8 mouse cellular contexts compared by ENCODE assay signal in the genomic region with DNA sequence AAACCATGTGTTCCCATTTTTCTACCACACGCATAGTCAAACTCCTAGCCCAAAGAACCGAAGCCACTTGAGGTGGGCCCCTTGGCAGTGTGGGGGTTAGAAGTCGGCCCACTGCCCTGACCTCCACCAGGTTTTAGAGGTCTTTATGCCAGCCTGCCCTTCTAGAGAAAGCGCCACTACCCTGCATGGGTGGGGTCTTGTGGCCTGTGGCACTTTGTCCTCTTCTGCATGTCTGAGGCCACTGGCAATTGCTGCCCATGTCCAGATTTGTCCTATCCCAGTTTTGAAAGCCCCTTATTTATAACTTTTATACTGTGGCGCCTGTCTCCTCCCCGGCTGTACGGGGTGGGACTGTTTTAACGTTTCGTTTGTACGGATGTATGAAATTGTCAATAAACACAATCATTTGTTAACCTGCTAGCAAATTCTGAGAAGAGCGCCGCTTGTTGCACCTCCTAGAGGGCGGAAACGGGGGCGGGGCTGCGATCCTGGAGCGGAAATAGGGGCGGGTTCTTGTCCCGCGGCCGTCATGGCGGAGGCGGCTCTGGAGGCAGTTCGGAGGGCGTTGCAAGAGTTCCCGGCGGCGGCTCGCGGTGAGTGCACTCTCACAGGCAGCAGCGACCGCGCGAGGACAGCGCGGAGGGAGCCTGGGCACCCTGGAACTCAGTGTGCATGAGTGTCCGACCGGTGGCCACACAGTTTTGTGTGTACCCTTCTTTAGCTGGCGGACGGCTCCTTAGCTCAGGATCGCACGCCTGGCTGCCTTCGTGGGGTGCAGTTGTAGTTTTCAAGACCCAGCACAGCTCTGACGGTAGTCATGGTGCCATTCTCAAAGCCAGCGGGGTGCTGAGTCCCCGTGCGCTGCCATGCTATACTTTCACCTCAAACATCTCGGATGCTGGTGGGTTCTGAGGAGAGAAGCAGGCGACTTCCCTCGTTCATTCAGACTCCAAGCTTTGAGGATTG. TPM values are rescaled to one million over a fixed set of nuclear protein-coding genes. Genes with fewer than 3 reads are reported as not detected.
DNase-seq lines count a peak whose midpoint lies in the region; ATAC-seq and TF ChIP-seq lines count a peak whose summit lies in the region.

A gene (plus strand): TSS at position 500 of the 966 bp plus-strand sequence.
A gene (plus strand): TSS at position 510 of the 966 bp plus-strand sequence.

- H3K9ac ChIP-seq in CH12.LX (ENCODE audit: insufficient read depth, low read depth): peak within 1 kb of the TSS; percentile 64
- H3K9ac ChIP-seq in forebrain, embryonic 11.5 days (ENCODE audit: low read length): peak within 1 kb of the TSS; percentile 90
- H3K9ac ChIP-seq in heart, postnatal 0 days (replicated peaks; ENCODE audit: low read depth, low read length): peak within 1 kb of the TSS; percentile 68
- H3K9ac ChIP-seq in liver, postnatal 0 days (replicated peaks): peak within 1 kb of the TSS; percentile 83
- H3K9ac ChIP-seq in neural tube, embryonic 14.5 days (replicated peaks; ENCODE audit: low read depth, low read length): peak within 1 kb of the TSS; percentile 82

- peak within 1 kb of the TSS; percentile 22; the same call in 1 of the 2 replicates for H3K27ac ChIP-seq in CH12.LX (ENCODE audit: insufficient read depth, low read depth)
- peak within 1 kb of the TSS; percentile 39 for H3K27ac ChIP-seq in forebrain, embryonic 11.5 days (ENCODE audit: low read depth, low read length)
- peak within 1 kb of the TSS; percentile 86 for H3K27ac ChIP-seq in heart, postnatal 0 days (ENCODE audit: low read depth)
- peak within 1 kb of the TSS; percentile 83 for H3K27ac ChIP-seq in liver, postnatal 0 days (ENCODE audit: low read depth)
- H3K27ac ChIP-seq in neural tube, embryonic 14.5 days (ENCODE audit: low read depth, low read length): peak within 1 kb of the TSS; percentile 85

- TF ChIP-seq POLR2A in CH12.LX (IDR thresholded peaks at IDR 0.05; ENCODE audit: low read depth, low read length): peak; percentile 89

- H3K4me2 ChIP-seq in CH12.LX (ENCODE audit: insufficient read depth, low read depth, poor library complexity, severe bottlenecking): peak within 1 kb of the TSS; percentile 65
- H3K4me2 ChIP-seq in forebrain, embryonic 11.5 days (ENCODE audit: low read depth, low read length, severe bottlenecking): peak within 1 kb of the TSS; percentile 71
- H3K4me2 ChIP-seq in heart, postnatal 0 days (ENCODE audit: low read depth, low read length): peak within 1 kb of the TSS; percentile 81
- peak within 1 kb of the TSS; percentile 98 for H3K4me2 ChIP-seq in liver, postnatal 0 days (ENCODE audit: low read depth, low read length)
- H3K4me2 ChIP-seq in neural tube, embryonic 14.5 days (ENCODE audit: low read depth, low read length): peak within 1 kb of the TSS; percentile 64

- H3K36me3 ChIP-seq in CH12.LX (replicated peaks in 1 of 2; ENCODE audit: control insufficient read depth in 1 of 2, insufficient read depth in 1 of 2, low read length in 1 of 2): peaks cover 37 to 68% of the 10 kb centered on the region in 2 experiments
- no peaks in the 10 kb centered on the region; the same call in 1 of the 2 replicates for H3K36me3 ChIP-seq in forebrain, embryonic 11.5 days (ENCODE audit: control insufficient read depth, insufficient read depth, low read length)
- H3K36me3 ChIP-seq in heart, postnatal 0 days (replicated peaks; ENCODE audit: control insufficient read depth, insufficient read depth, low read length): peaks cover 36% of the 10 kb centered on the region
- H3K36me3 ChIP-seq in liver, postnatal 0 days (replicated peaks; ENCODE audit: insufficient read depth, low read length): peaks cover 10% of the 10 kb centered on the region
- peaks cover 42% of the 10 kb centered on the region for H3K36me3 ChIP-seq in neural tube, embryonic 14.5 days (ENCODE audit: control insufficient read depth, insufficient read depth, low read length)

- TF ChIP-seq EP300 in CH12.LX (IDR thresholded peaks at IDR 0.05; ENCODE audit: low read length): no peak
- TF ChIP-seq EP300 in heart, postnatal 0 days (IDR thresholded peaks at IDR 0.05; ENCODE audit: low read depth): no peak
- no peak; the same call in 1 of the 2 replicates for TF ChIP-seq EP300 in liver, postnatal 0 days (IDR thresholded peaks at IDR 0.05; ENCODE audit: low read depth)

- peak; percentile 90 for DNase-seq in CH12.LX (ENCODE audit: extremely low read depth)
- DNase-seq in c-Kit-positive CD71-positive TER-119-negative erythroid progenitor cells, embryonic 14.5 days (ENCODE audit: low read depth): peak; percentile 92
- DNase-seq in forebrain, embryonic 11.5 days (ENCODE audit: low spot score): peak; percentile 94
- peak; percentile 94 for DNase-seq in heart, postnatal 0 days (ENCODE audit: low spot score)
- DNase-seq in large intestine, adult 2 months (ENCODE audit: low read depth, low spot score): peak; percentile 73
- DNase-seq in liver, postnatal 0 days: peak; percentile 96
- peak; percentile 98 for DNase-seq in testis, postnatal 10 days (ENCODE audit: low spot score)

- H3K27me3 ChIP-seq in CH12.LX (replicated peaks): no peaks in the 10 kb centered on the region
- H3K27me3 ChIP-seq in forebrain, embryonic 11.5 days (ENCODE audit: control insufficient read depth, insufficient read depth, low read length): no peaks in the 10 kb centered on the region
- no peaks in the 10 kb centered on the region for H3K27me3 ChIP-seq in heart, postnatal 0 days (ENCODE audit: control insufficient read depth, insufficient read depth, low read length)
- no peaks in the 10 kb centered on the region for H3K27me3 ChIP-seq in liver, postnatal 0 days (ENCODE audit: insufficient read depth, low read length)
- no peaks in the 10 kb centered on the region for H3K27me3 ChIP-seq in neural tube, embryonic 14.5 days (ENCODE audit: control insufficient read depth, insufficient read depth, low read length)

- ATAC-seq in forebrain, embryonic 11.5 days (replicated peaks; ENCODE audit: low FRiP score): peak; percentile 89
- ATAC-seq in heart, postnatal 0 days (ENCODE audit: insufficient read depth, low read depth): peak; percentile 83
- peak; percentile 94 for ATAC-seq in liver, postnatal 0 days
- peak; percentile 91 for ATAC-seq in neural tube, embryonic 14.5 days (ENCODE audit: low read depth)

- H3K79me2 ChIP-seq in CH12.LX (replicated peaks; ENCODE audit: control insufficient read depth, extremely low read depth, insufficient read depth, poor library complexity, severe bottlenecking): no peaks in the 10 kb centered on the region

- TF ChIP-seq RAD21 in CH12.LX (IDR thresholded peaks at IDR 0.05; ENCODE audit: low read depth, low read length): no peak

- WGBS in forebrain, embryonic 11.5 days: 5% methylated on average over 50 of the region's 50 CpGs
- 5% methylated on average over 50 of the region's 50 CpGs for WGBS in heart, postnatal 0 days
- WGBS in large intestine, adult 2 months: 6% methylated on average over 50 of the region's 50 CpGs
- WGBS in liver, postnatal 0 days (ENCODE audit: insufficient replicate concordance): 6% methylated on average over 50 of the region's 50 CpGs
- whole genome bisulfite sequencing in neural tube, embryonic 14.5 days: 5% methylated on average over 50 of the region's 50 CpGs

- H3K9me3 ChIP-seq in CH12.LX (replicated peaks; ENCODE audit: low read length): no peaks in the 10 kb centered on the region
- H3K9me3 ChIP-seq in forebrain, embryonic 11.5 days (ENCODE audit: control insufficient read depth, low read length): no peaks in the 10 kb centered on the region
- H3K9me3 ChIP-seq in heart, postnatal 0 days (replicated peaks; ENCODE audit: control insufficient read depth, low read length): no peaks in the 10 kb centered on the region
- H3K9me3 ChIP-seq in liver, postnatal 0 days (ENCODE audit: low read length): no peaks in the 10 kb centered on the region
- H3K9me3 ChIP-seq in neural tube, embryonic 14.5 days (ENCODE audit: control insufficient read depth, low read length): no peaks in the 10 kb centered on the region

- dilution Hi-C loops in CH12.LX (cut with MboI; ENCODE audit: extremely low pct_ligation_motif_present, extremely low pct_unique_long_range_greater_than_20kb, low sequenced_read_pairs): no loop called here

- in situ Hi-C loops in CH12.LX (cut with MboI; ENCODE audit: low pct_ligation_motif_present, low pct_unique_long_range_greater_than_20kb, low sequenced_read_pairs): no loop called here

- peak within 1 kb of the TSS; percentile 72 to 83 (median 82) for H3K4me3 ChIP-seq in CH12.LX (replicated peaks in 1 of 3; ENCODE audit: low read depth in 2 of 3, low read length in 2 of 3, poor library complexity in 1 of 3)
- peak within 1 kb of the TSS; percentile 84 for H3K4me3 ChIP-seq in forebrain, embryonic 11.5 days (ENCODE audit: low read depth, low read length)
- H3K4me3 ChIP-seq in heart, postnatal 0 days (ENCODE audit: low read depth, low read length): peak within 1 kb of the TSS; percentile 66
- H3K4me3 ChIP-seq in liver, postnatal 0 days (ENCODE audit: low read depth, low read length): peak within 1 kb of the TSS; percentile 72
- peak within 1 kb of the TSS; percentile 71 for H3K4me3 ChIP-seq in neural tube, embryonic 14.5 days (ENCODE audit: low read depth, low read length)

- peaks cover 5 to 32% of the 10 kb centered on the region in 2 experiments; a peak in 3 of 4 replicates for H3K4me1 ChIP-seq in CH12.LX (ENCODE audit: control insufficient read depth in 1 of 2, insufficient read depth in 2 of 2)
- peaks cover 6% of the 10 kb centered on the region; the same call in 1 of the 2 replicates for H3K4me1 ChIP-seq in forebrain, embryonic 11.5 days (replicated peaks; ENCODE audit: control insufficient read depth, insufficient read depth, low read length)
- peaks cover 20% of the 10 kb centered on the region for H3K4me1 ChIP-seq in heart, postnatal 0 days (ENCODE audit: control insufficient read depth, insufficient read depth)
- peaks cover 12% of the 10 kb centered on the region for H3K4me1 ChIP-seq in liver, postnatal 0 days (ENCODE audit: insufficient read depth)
- peaks cover 13% of the 10 kb centered on the region for H3K4me1 ChIP-seq in neural tube, embryonic 14.5 days (ENCODE audit: control insufficient read depth, insufficient read depth, low read length)

- 0 out of 4 replicates have a peak, but pooled peaks of 1 of the 2 experiments have one; percentile 12 for TF ChIP-seq CTCF in CH12.LX (conservative IDR thresholded peaks at IDR 0.05 in 1 of 2, IDR thresholded peaks at IDR 0.05 in 1 of 2; ENCODE audit: low read depth in 2 of 2, low read length in 2 of 2)
- TF ChIP-seq CTCF in heart, postnatal 0 days (IDR thresholded peaks at IDR 0.05; ENCODE audit: low read depth): no peak; the same call in 1 of the 2 replicates
- TF ChIP-seq CTCF in liver, postnatal 0 days (IDR thresholded peaks at IDR 0.05; ENCODE audit: low read depth): peak; percentile 30

RNA-seq across cellular contexts. Expression of the first gene that starts in this region (rescaled TPM):
- 12.7 and 14.6 TPM in 2 replicates for total RNA-seq in CH12.LX (2012; rRNA removed)
- total RNA-seq in CH12.LX (2014; rRNA removed): 8.4 and 11.3 TPM in 2 replicates
- polyA plus RNA-seq in CH12.LX (2012; ENCODE audit: insufficient read length, low read depth): 10.6 and 15.0 TPM in 2 replicates
- 18.6 and 21.6 TPM in 2 replicates for polyA plus RNA-seq in forebrain, embryonic 11.5 days (2014; fragmentation: Nextera tagmentation; extraction: Ambion mirVana)
- total RNA-seq in heart, postnatal 0 days (2014; rRNA removed; ENCODE audit: low replicate concordance): 8.5 and 14.1 TPM in 2 replicates
- 18.0 and 20.3 TPM in 2 replicates for polyA plus RNA-seq in heart, postnatal 0 days (2015; fragmentation: Nextera tagmentation; extraction: Ambion mirVana)
- 9.2 and 10.4 TPM in 2 replicates for polyA plus RNA-seq in large intestine, adult 2 months (2012; rRNA removed)
- polyA plus RNA-seq in liver, postnatal 0 days (2015; fragmentation: Nextera tagmentation; extraction: Ambion mirVana): 4.0 and 4.8 TPM in 2 replicates
- 22.8 and 25.3 TPM in 2 replicates for polyA plus RNA-seq in neural tube, embryonic 14.5 days (2014; fragmentation: Nextera tagmentation; extraction: Ambion mirVana)

RNA-seq across cellular contexts. Expression of the second gene that starts in this region (rescaled TPM):
- total RNA-seq in CH12.LX (2012; rRNA removed): 1.0 and 1.9 TPM in 2 replicates
- total RNA-seq in CH12.LX (2014; rRNA removed): 0.77 and 0.84 TPM in 2 replicates
- polyA plus RNA-seq in CH12.LX (2012; ENCODE audit: insufficient read length, low read depth): 1.8 and 2.0 TPM in 2 replicates
- 4.8 and 6.6 TPM in 2 replicates for polyA plus RNA-seq in forebrain, embryonic 11.5 days (2014; fragmentation: Nextera tagmentation; extraction: Ambion mirVana)
- 0.12 and 18.7 TPM in 2 replicates for total RNA-seq in heart, postnatal 0 days (2014; rRNA removed; ENCODE audit: low replicate concordance)
- polyA plus RNA-seq in heart, postnatal 0 days (2015; fragmentation: Nextera tagmentation; extraction: Ambion mirVana): 0.74 and 1.4 TPM in 2 replicates
- 3.1 and 3.8 TPM in 2 replicates for polyA plus RNA-seq in large intestine, adult 2 months (2012; rRNA removed)
- 0.13 and 0.38 TPM in 2 replicates for polyA plus RNA-seq in liver, postnatal 0 days (2015; fragmentation: Nextera tagmentation; extraction: Ambion mirVana)
- 7.3 and 7.5 TPM in 2 replicates for polyA plus RNA-seq in neural tube, embryonic 14.5 days (2014; fragmentation: Nextera tagmentation; extraction: Ambion mirVana)

Comparison
In these comparisons a context has a peak if more than half of its experiments do, and no peak if none do; other contexts are left out.
1. Peak in every context shown above with its lines: DNase-seq, ATAC-seq, H3K4me3 ChIP-seq and H3K27ac ChIP-seq.
2. H3K27ac ChIP-seq: peak in every context shown above with its lines; median percentile 86 in heart, postnatal 0 days; 85 in neural tube, embryonic 14.5 days; 83 in liver, postnatal 0 days; 39 in forebrain, embryonic 11.5 days; 22 in CH12.LX.